Mouse (Mus musculus): ENCODE results near the gene Arhgap15. TPM values are rescaled to one million over a fixed set of nuclear protein-coding genes. Genes with fewer than 3 reads are reported as not detected.

Gene Arhgap15
- polyA plus RNA-seq, 1 experiment from 2014 or later = 0.77 TPM

DNA sequence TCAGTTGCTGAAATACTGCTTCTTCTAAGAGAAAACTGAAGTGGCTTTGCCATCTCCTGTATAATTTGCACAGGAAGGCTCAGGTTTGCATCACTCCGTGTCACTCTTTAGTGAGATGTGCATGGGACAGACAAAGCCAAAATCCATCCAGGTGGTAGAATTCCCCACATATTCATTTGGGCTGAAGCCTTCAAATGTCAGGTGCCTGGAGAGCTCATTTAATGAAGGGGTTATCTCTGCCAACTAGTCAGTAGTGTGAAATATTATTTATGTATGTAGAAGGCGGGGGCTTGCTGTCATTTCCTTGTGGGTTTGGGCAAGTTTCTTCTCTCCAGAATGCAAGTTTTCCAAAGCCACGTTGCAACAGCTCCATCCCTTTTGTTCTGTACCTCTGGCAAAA lies 268.1 kb downstream of the Arhgap15 start:
- Histone ChIP-seq H3K9ac (ENCODE audit: low read length) (no peak overlapping the region), H3K36me3 (ENCODE audit: control insufficient read depth, insufficient read depth, low read length) (no peaks in the 10 kb centered on the region), H3K27ac (replicated peaks in 1 of 2; ENCODE audit: control insufficient read depth in 1 of 2, insufficient read depth in 1 of 2, low read depth in 2 of 2, low read length in 2 of 2) (no peak overlapping the region), H3K27me3 (ENCODE audit: control insufficient read depth, insufficient read depth, low read length) (no peaks in the 10 kb centered on the region), H3K9me3 (ENCODE audit: control insufficient read depth, low read length) (no peaks in the 10 kb centered on the region), H3K4me1 (ENCODE audit: control insufficient read depth in 2 of 2, insufficient read depth in 2 of 2, low read length in 2 of 2) (no peaks in the 10 kb centered on the region), H3K4me3 (ENCODE audit: control insufficient read depth in 1 of 2, insufficient read depth in 1 of 2, low read depth in 1 of 2, low read length in 2 of 2) (no peak overlapping the region), H3K4me2 (ENCODE audit: low read length) (no peak overlapping the region)
- no peak for ATAC-seq (ENCODE audit: insufficient number of reproducible peaks, insufficient read depth, low FRiP score, low read depth)
- WGBS = 68% methylated on average over 3 of the region's 3 CpGs

GRCm38 (mm10) chr2:44017405-44018026 lies 268.9 kb downstream of the Arhgap15 start:
- Histone ChIP-seq H3K4me2 (ENCODE audit: low read length) (no peak overlapping the region), H3K4me3 (ENCODE audit: control insufficient read depth in 1 of 2, insufficient read depth in 1 of 2, low read depth in 1 of 2, low read length in 2 of 2) (no peak overlapping the region), H3K27ac (replicated peaks in 1 of 2; ENCODE audit: control insufficient read depth in 1 of 2, insufficient read depth in 1 of 2, low read depth in 2 of 2, low read length in 2 of 2) (no peak overlapping the region), H3K4me1 (ENCODE audit: control insufficient read depth in 2 of 2, insufficient read depth in 2 of 2, low read length in 2 of 2) (no peaks in the 10 kb centered on the region), H3K9ac (ENCODE audit: low read length) (no peak overlapping the region), H3K9me3 (ENCODE audit: control insufficient read depth, low read length) (no peaks in the 10 kb centered on the region), H3K36me3 (ENCODE audit: control insufficient read depth, insufficient read depth, low read length) (no peaks in the 10 kb centered on the region), H3K27me3 (ENCODE audit: control insufficient read depth, insufficient read depth, low read length) (no peaks in the 10 kb centered on the region)
- no peak for ATAC-seq (ENCODE audit: insufficient number of reproducible peaks, insufficient read depth, low FRiP score, low read depth)
- WGBS = 74% methylated on average over 14 of the region's 14 CpGs

GRCm38 (mm10) chr2:44018033-44018432 lies 269.4 kb downstream of the Arhgap15 start:
- Histone ChIP-seq H3K4me2 (ENCODE audit: low read length) (no peak overlapping the region), H3K27me3 (ENCODE audit: control insufficient read depth, insufficient read depth, low read length) (no peaks in the 10 kb centered on the region), H3K4me1 (ENCODE audit: control insufficient read depth in 2 of 2, insufficient read depth in 2 of 2, low read length in 2 of 2) (no peaks in the 10 kb centered on the region), H3K9me3 (ENCODE audit: control insufficient read depth, low read length) (no peaks in the 10 kb centered on the region), H3K9ac (ENCODE audit: low read length) (no peak overlapping the region), H3K36me3 (ENCODE audit: control insufficient read depth, insufficient read depth, low read length) (no peaks in the 10 kb centered on the region), H3K27ac (replicated peaks in 1 of 2; ENCODE audit: control insufficient read depth in 1 of 2, insufficient read depth in 1 of 2, low read depth in 2 of 2, low read length in 2 of 2) (no peak overlapping the region), H3K4me3 (ENCODE audit: control insufficient read depth in 1 of 2, insufficient read depth in 1 of 2, low read depth in 1 of 2, low read length in 2 of 2) (no peak overlapping the region)
- ATAC-seq (ENCODE audit: insufficient number of reproducible peaks, insufficient read depth, low FRiP score, low read depth) = no peak
- 85% methylated on average over 10 of the region's 10 CpGs for WGBS

DNA sequence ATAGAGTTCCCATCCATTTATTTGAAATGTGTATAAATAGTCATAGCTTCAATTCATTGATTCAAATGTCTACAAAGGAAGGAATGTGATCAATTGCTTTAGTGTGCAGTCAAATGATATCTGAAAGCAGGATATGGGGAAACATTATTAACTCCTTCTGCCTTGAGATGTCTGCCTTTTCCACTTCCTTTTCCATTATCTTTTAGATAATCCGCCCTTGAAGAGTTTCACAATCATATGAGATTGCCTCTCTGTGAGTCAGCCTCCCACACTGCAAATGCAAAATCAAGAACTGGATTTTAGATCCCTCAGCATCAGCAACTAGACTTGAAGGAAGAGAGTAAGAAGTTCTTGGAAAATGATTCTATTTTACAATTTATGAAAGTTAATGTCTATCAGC lies 276.1 kb downstream of the Arhgap15 start:
- no peak overlapping the region for H3K4me2 ChIP-seq (ENCODE audit: low read length)
- no peak overlapping the region for H3K4me3 ChIP-seq (ENCODE audit: control insufficient read depth in 1 of 2, insufficient read depth in 1 of 2, low read depth in 1 of 2, low read length in 2 of 2)
- no peaks in the 10 kb centered on the region for H3K36me3 ChIP-seq (ENCODE audit: control insufficient read depth, insufficient read depth, low read length)
- ATAC-seq (ENCODE audit: insufficient number of reproducible peaks, insufficient read depth, low FRiP score, low read depth) = no peak
- H3K9ac ChIP-seq (ENCODE audit: low read length) = no peak overlapping the region
- no peaks in the 10 kb centered on the region for H3K9me3 ChIP-seq (ENCODE audit: control insufficient read depth, low read length)
- H3K27me3 ChIP-seq (ENCODE audit: control insufficient read depth, insufficient read depth, low read length) = no peaks in the 10 kb centered on the region
- 37% methylated on average over 1 of the region's 1 CpGs for WGBS
- no peak overlapping the region for H3K27ac ChIP-seq (replicated peaks in 1 of 2; ENCODE audit: control insufficient read depth in 1 of 2, insufficient read depth in 1 of 2, low read depth in 2 of 2, low read length in 2 of 2)
- no peaks in the 10 kb centered on the region for H3K4me1 ChIP-seq (ENCODE audit: control insufficient read depth in 2 of 2, insufficient read depth in 2 of 2, low read length in 2 of 2)

DNA sequence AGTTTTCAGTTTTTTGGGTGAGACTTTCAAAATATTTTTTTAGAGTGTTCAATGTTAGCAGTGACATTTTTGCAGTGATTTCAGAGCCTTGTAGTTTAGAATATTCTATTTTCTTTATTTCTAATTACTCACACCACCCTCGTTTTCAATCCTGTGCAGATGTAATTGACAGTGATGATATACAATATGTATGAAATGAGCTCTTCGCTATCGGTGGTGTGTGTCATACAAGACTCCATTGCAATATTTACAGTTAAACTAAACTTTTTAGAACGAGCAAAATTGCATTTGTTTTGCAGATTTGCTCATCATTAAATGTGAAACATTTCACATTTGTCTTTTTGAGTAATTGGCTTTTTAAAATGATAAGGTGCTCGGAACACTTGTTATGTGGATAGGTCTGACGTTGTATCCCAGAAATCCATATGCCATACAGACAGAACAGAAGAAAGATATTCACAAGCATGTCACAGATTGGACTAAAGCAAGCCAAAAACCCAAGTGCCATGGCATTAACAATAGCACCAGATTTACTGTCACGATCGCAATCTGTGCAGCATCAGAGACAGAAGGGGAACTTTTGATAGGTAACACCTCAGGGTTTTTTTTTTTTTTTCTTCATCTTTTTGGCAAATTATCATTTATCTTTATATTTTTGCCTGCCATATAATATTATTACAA lies 280.6 kb downstream of the Arhgap15 start:
- no peak for ATAC-seq (ENCODE audit: insufficient number of reproducible peaks, insufficient read depth, low FRiP score, low read depth)
- H3K9ac ChIP-seq (ENCODE audit: low read length) = no peak overlapping the region
- no peaks in the 10 kb centered on the region for H3K27me3 ChIP-seq (ENCODE audit: control insufficient read depth, insufficient read depth, low read length)
- no peaks in the 10 kb centered on the region for H3K4me1 ChIP-seq (ENCODE audit: control insufficient read depth in 2 of 2, insufficient read depth in 2 of 2, low read length in 2 of 2)
- no peaks in the 10 kb centered on the region for H3K36me3 ChIP-seq (ENCODE audit: control insufficient read depth, insufficient read depth, low read length)
- 83% methylated on average over 8 of the region's 8 CpGs for WGBS
- no peak overlapping the region for H3K4me2 ChIP-seq (ENCODE audit: low read length)
- no peaks in the 10 kb centered on the region for H3K9me3 ChIP-seq (ENCODE audit: control insufficient read depth, low read length)
- H3K27ac ChIP-seq (replicated peaks in 1 of 2; ENCODE audit: control insufficient read depth in 1 of 2, insufficient read depth in 1 of 2, low read depth in 2 of 2, low read length in 2 of 2) = no peak overlapping the region
- H3K4me3 ChIP-seq (ENCODE audit: control insufficient read depth in 1 of 2, insufficient read depth in 1 of 2, low read depth in 1 of 2, low read length in 2 of 2) = no peak overlapping the region

GRCm38 (mm10) chr2:44029865-44030264 lies 281.2 kb downstream of the Arhgap15 start:
- 88% methylated on average over 10 of the region's 10 CpGs for WGBS
- H3K27me3 ChIP-seq (ENCODE audit: control insufficient read depth, insufficient read depth, low read length) = no peaks in the 10 kb centered on the region
- H3K4me1 ChIP-seq (ENCODE audit: control insufficient read depth in 2 of 2, insufficient read depth in 2 of 2, low read length in 2 of 2) = no peaks in the 10 kb centered on the region
- H3K36me3 ChIP-seq (ENCODE audit: control insufficient read depth, insufficient read depth, low read length) = no peaks in the 10 kb centered on the region
- no peak overlapping the region for H3K9ac ChIP-seq (ENCODE audit: low read length)
- ATAC-seq (ENCODE audit: insufficient number of reproducible peaks, insufficient read depth, low FRiP score, low read depth) = no peak
- H3K4me2 ChIP-seq (ENCODE audit: low read length) = no peak overlapping the region
- H3K27ac ChIP-seq (replicated peaks in 1 of 2; ENCODE audit: control insufficient read depth in 1 of 2, insufficient read depth in 1 of 2, low read depth in 2 of 2, low read length in 2 of 2) = no peak overlapping the region
- no peaks in the 10 kb centered on the region for H3K9me3 ChIP-seq (ENCODE audit: control insufficient read depth, low read length)
- no peak overlapping the region for H3K4me3 ChIP-seq (ENCODE audit: control insufficient read depth in 1 of 2, insufficient read depth in 1 of 2, low read depth in 1 of 2, low read length in 2 of 2)

DNA sequence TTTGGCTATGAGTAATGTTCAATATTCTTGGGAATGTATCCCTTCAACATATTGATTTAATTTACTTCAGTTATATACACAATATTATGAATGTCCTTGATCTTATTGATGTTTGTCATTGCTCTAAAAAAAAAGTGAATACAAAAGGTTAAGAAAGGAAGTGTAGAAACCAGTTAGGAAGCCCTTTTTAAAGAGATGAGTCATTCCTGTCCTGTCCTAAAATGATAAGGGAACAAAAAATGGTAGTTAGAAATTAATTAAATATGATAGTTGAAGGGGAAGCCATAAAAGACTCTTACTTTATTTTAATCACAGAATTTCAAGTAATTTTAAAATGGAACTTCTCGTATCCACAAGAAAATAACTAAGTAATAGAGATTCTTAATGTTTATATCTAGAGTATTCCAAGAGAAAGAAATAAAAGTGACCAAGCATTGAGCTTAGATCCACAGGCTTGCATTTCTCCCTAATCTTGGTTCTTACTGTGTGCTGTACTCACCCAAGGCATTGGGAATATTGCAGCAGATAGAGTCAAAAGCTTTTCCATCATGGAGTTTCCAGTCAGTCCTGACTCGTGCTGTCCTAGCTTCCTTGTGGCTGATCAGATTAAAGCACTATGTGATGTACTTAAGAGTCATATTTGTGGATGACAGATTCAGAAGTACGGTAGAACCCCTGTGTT lies 291.0 kb downstream of the Arhgap15 start:
- no peaks in the 10 kb centered on the region for H3K27me3 ChIP-seq (ENCODE audit: control insufficient read depth, insufficient read depth, low read length)
- no peak overlapping the region for H3K27ac ChIP-seq (replicated peaks in 1 of 2; ENCODE audit: control insufficient read depth in 1 of 2, insufficient read depth in 1 of 2, low read depth in 2 of 2, low read length in 2 of 2)
- H3K9me3 ChIP-seq (ENCODE audit: control insufficient read depth, low read length) = no peaks in the 10 kb centered on the region
- no peak overlapping the region for H3K9ac ChIP-seq (ENCODE audit: low read length)
- WGBS = 72% methylated on average over 3 of the region's 3 CpGs
- H3K4me2 ChIP-seq (ENCODE audit: low read length) = no peak overlapping the region
- no peaks in the 10 kb centered on the region for H3K36me3 ChIP-seq (ENCODE audit: control insufficient read depth, insufficient read depth, low read length)
- no peak for ATAC-seq (ENCODE audit: insufficient number of reproducible peaks, insufficient read depth, low FRiP score, low read depth)
- no peak overlapping the region for H3K4me3 ChIP-seq (ENCODE audit: control insufficient read depth in 1 of 2, insufficient read depth in 1 of 2, low read depth in 1 of 2, low read length in 2 of 2)
- no peaks in the 10 kb centered on the region for H3K4me1 ChIP-seq (ENCODE audit: control insufficient read depth in 2 of 2, insufficient read depth in 2 of 2, low read length in 2 of 2)
